Mouse (Mus musculus): ENCODE measurements around the gene Pygm.

DNA sequence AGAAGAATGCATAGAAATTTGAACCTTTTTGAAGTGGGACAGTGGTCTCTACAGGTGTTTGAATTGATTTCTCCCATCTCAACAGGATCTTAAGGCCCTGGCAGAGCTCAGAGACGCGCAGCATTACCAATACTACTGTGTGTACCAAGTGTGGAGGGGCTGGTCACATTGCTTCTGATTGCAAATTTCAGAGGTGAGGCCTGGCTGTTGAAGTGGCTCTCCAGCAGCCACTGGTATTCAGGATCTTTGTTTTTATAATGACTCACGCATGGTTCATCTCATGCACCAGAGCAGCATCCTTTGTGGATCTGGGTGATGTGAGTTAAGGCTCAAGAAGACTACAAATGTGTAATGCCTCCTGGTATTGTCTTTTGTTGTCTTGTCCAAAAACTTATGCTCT, 11.8 kb upstream of the Pygm start:
- TF ChIP-seq POLR2A (IDR thresholded peaks at IDR 0.05; ENCODE audit: insufficient read depth, low read depth, low read length): no peak
- TF ChIP-seq CTCF (IDR thresholded peaks at IDR 0.05; ENCODE audit: insufficient read depth, low read depth, low read length): no peak

Measured in olfactory bulb, adult 2 months (tissue).